Mouse (Mus musculus): ENCODE measurements at regions not wholly inside any gene's neighbourhood (a gene's known extent, or its start where the extent isn't known, plus 50 kb on each side); places are given as distances from the start of the nearest gene placed in this dataset.

GRCm38 (mm10) chr12:69101965-69102364, 57.0 kb downstream of the Rps29 start:
- Histone ChIP-seq H3K9me3 (ENCODE audit: control insufficient read depth, low read length) (no peaks in the 10 kb centered on the region), H3K36me3 (ENCODE audit: control insufficient read depth, insufficient read depth, low read length) (no peaks in the 10 kb centered on the region), H3K27ac (ENCODE audit: low read length) (no peak overlapping the region), H3K4me1 (ENCODE audit: control insufficient read depth, insufficient read depth, low read length) (no peaks in the 10 kb centered on the region), H3K9ac (ENCODE audit: low read depth, low read length) (no peak overlapping the region), H3K4me2 (ENCODE audit: low read depth, low read length) (no peak overlapping the region), H3K4me3 (ENCODE audit: low read length) (no peak overlapping the region), H3K27me3 (replicated peaks; ENCODE audit: control insufficient read depth, insufficient read depth, low read length) (no peaks in the 10 kb centered on the region)
- 70% methylated on average over 3 of the region's 3 CpGs for WGBS
- ATAC-seq: no peak

GRCm38 (mm10) chr12:69094856-69095255, 64.1 kb downstream of the Rps29 start:
- H3K9ac ChIP-seq (ENCODE audit: low read depth, low read length): no peak overlapping the region
- H3K36me3 ChIP-seq (ENCODE audit: control insufficient read depth, insufficient read depth, low read length): no peaks in the 10 kb centered on the region
- WGBS: 81% methylated on average over 8 of the region's 8 CpGs
- H3K9me3 ChIP-seq (ENCODE audit: control insufficient read depth, low read length): no peaks in the 10 kb centered on the region
- no peak overlapping the region for H3K4me2 ChIP-seq (ENCODE audit: low read depth, low read length)
- H3K27ac ChIP-seq (ENCODE audit: low read length): no peak overlapping the region
- ATAC-seq: no peak
- no peaks in the 10 kb centered on the region for H3K4me1 ChIP-seq (ENCODE audit: control insufficient read depth, insufficient read depth, low read length)
- no peak overlapping the region for H3K4me3 ChIP-seq (ENCODE audit: low read length)
- H3K27me3 ChIP-seq (replicated peaks; ENCODE audit: control insufficient read depth, insufficient read depth, low read length): no peaks in the 10 kb centered on the region

DNA sequence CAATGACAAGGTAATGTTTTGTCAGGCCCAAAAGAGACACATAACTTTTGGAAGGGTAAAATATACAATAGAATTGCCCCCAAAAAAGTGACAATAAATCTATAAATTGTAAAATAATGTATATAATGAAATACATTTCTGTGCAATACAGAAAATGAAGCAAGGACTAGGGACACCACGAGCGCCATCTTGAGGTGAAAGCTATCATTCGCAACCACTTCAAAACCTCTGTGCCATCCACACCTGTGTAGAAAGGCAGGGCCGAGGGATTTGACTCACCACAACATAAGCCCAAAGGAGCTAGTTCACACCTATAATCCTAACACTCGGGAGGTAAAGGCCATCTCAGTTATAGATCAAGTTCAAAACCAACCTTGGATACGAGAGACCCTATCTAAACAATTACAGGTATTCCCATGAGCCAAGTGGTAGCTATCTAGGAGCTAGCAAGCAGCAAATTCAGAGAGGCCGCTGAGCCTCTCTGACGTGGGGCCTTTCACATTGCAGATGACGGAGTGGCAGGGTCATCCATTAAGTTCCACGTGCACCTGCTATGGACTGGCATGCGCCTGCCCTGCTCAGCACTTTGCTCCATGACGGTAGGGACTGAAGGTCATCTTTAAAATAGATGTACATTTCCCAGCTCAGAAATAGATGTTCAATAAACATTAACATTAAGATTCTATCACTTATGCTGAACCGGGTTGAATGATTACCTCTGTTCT, 65.8 kb downstream of the Rps29 start:
- H3K4me3 ChIP-seq (ENCODE audit: low read length): no peak overlapping the region
- H3K36me3 ChIP-seq (ENCODE audit: control insufficient read depth, insufficient read depth, low read length): no peaks in the 10 kb centered on the region
- no peaks in the 10 kb centered on the region for H3K9me3 ChIP-seq (ENCODE audit: control insufficient read depth, low read length)
- 65% methylated on average over 13 of the region's 13 CpGs for WGBS
- no peak overlapping the region for H3K4me2 ChIP-seq (ENCODE audit: low read depth, low read length)
- no peak for ATAC-seq
- H3K27ac ChIP-seq (ENCODE audit: low read length): no peak overlapping the region
- H3K9ac ChIP-seq (ENCODE audit: low read depth, low read length): no peak overlapping the region
- H3K4me1 ChIP-seq (ENCODE audit: control insufficient read depth, insufficient read depth, low read length): no peaks in the 10 kb centered on the region
- H3K27me3 ChIP-seq (replicated peaks; ENCODE audit: control insufficient read depth, insufficient read depth, low read length): no peaks in the 10 kb centered on the region

DNA sequence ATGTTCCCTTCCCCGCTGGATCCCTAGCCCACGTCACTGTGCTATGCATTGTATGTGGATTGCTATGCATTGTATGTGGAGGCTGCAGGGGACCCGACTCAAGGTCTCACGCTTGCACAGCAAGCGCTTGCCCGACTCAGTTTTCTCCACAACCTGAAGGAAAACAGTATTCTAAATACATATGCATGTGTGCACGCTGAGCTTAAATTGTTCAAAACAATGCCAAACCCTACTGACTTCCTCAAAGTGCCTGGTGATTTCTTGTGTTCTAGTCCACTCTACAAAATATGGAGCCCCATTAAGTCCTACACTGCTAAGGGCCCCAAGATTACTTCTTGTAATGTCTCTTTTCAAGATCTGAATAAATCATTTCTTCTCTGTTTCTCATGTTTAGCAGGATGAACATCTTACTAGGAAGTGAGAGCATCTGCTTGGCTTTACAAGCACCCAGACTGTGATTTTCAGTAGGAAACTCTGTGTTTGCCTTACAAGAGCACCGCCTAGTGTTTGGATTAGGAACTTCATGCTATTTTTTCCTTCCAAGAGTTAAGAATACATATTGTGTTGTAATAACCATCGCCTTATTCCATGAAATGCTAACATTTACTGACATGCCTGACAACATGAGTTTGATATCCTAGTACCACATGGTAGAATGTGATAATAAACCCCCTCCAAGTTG, 70.9 kb downstream of the Rps29 start:
- H3K27me3 ChIP-seq (replicated peaks; ENCODE audit: control insufficient read depth, insufficient read depth, low read length): no peaks in the 10 kb centered on the region
- H3K4me2 ChIP-seq (ENCODE audit: low read depth, low read length): no peak overlapping the region
- WGBS: 66% methylated on average over 9 of the region's 9 CpGs
- H3K9ac ChIP-seq (ENCODE audit: low read depth, low read length): no peak overlapping the region
- no peaks in the 10 kb centered on the region for H3K36me3 ChIP-seq (ENCODE audit: control insufficient read depth, insufficient read depth, low read length)
- no peak; the same call in 1 of the 2 replicates for ATAC-seq
- H3K9me3 ChIP-seq (ENCODE audit: control insufficient read depth, low read length): no peaks in the 10 kb centered on the region
- no peak overlapping the region for H3K4me3 ChIP-seq (ENCODE audit: low read length)
- H3K27ac ChIP-seq (ENCODE audit: low read length): no peak overlapping the region
- 0 out of 2 replicates have a peak, but pooled peaks cover 3% of the 10 kb centered on the region for H3K4me1 ChIP-seq (ENCODE audit: control insufficient read depth, insufficient read depth, low read length)

- Histone ChIP-seq H3K9me3 (ENCODE audit: control insufficient read depth, low read length) (no peaks in the 10 kb centered on the region), H3K36me3 (ENCODE audit: control insufficient read depth, insufficient read depth, low read length) (no peaks in the 10 kb centered on the region), H3K4me2 (ENCODE audit: low read depth, low read length) (0 out of 2 replicates have a peak overlapping the region, but pooled peaks have one; percentile 14), H3K27me3 (replicated peaks; ENCODE audit: control insufficient read depth, insufficient read depth, low read length) (no peaks in the 10 kb centered on the region), H3K4me3 (ENCODE audit: low read length) (no peak overlapping the region), H3K9ac (ENCODE audit: low read depth, low read length) (no peak overlapping the region), H3K4me1 (ENCODE audit: control insufficient read depth, insufficient read depth, low read length) (0 out of 2 replicates have a peak, but pooled peaks cover 3% of the 10 kb centered on the region), H3K27ac (ENCODE audit: low read length) (no peak overlapping the region)
- WGBS: 39% methylated on average over 19 of the region's 19 CpGs
- ATAC-seq: no peak
Measured at GRCm38 (mm10) chr12:69085522-69086179, 73.3 kb downstream of the Rps29 start.

DNA sequence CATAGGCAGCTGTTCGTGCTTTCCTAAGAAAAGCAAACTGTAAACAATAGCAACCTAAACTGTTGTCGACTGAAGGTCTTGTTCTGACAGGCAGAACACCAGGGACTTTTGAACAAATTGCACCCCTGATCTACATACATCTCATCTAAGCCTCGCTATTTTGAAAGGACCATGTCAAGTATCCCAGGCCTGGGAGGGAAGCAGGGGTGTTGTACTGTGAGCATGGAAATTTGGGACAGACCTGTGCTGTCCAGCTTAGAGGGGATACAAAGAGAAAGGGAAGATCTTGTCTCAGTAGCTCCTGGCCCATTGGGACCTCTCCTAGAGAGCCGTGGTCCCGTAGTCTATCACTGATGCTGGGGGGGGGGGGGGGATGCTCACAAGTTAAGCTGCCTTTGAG, 74.3 kb downstream of the Rps29 start:
- no peak overlapping the region for H3K4me3 ChIP-seq (ENCODE audit: low read length)
- no peaks in the 10 kb centered on the region for H3K27me3 ChIP-seq (replicated peaks; ENCODE audit: control insufficient read depth, insufficient read depth, low read length)
- H3K9me3 ChIP-seq (ENCODE audit: control insufficient read depth, low read length): no peaks in the 10 kb centered on the region
- H3K36me3 ChIP-seq (ENCODE audit: control insufficient read depth, insufficient read depth, low read length): no peaks in the 10 kb centered on the region
- H3K27ac ChIP-seq (ENCODE audit: low read length): no peak overlapping the region
- WGBS: 68% methylated on average over 5 of the region's 5 CpGs
- no peak for ATAC-seq
- no peak overlapping the region for H3K9ac ChIP-seq (ENCODE audit: low read depth, low read length)
- H3K4me2 ChIP-seq (ENCODE audit: low read depth, low read length): no peak overlapping the region
- 0 out of 2 replicates have a peak, but pooled peaks cover 3% of the 10 kb centered on the region for H3K4me1 ChIP-seq (ENCODE audit: control insufficient read depth, insufficient read depth, low read length)

- Histone ChIP-seq H3K27me3 (replicated peaks; ENCODE audit: control insufficient read depth, insufficient read depth, low read length) (no peaks in the 10 kb centered on the region), H3K4me1 (ENCODE audit: control insufficient read depth, insufficient read depth, low read length) (0 out of 2 replicates have a peak, but pooled peaks cover 3% of the 10 kb centered on the region), H3K4me2 (ENCODE audit: low read depth, low read length) (no peak overlapping the region), H3K4me3 (ENCODE audit: low read length) (no peak overlapping the region), H3K9ac (ENCODE audit: low read depth, low read length) (no peak overlapping the region), H3K36me3 (ENCODE audit: control insufficient read depth, insufficient read depth, low read length) (no peaks in the 10 kb centered on the region), H3K27ac (ENCODE audit: low read length) (no peak overlapping the region), H3K9me3 (ENCODE audit: control insufficient read depth, low read length) (no peaks in the 10 kb centered on the region)
- 39% methylated on average over 6 of the region's 6 CpGs for WGBS
- ATAC-seq: no peak
Measured at GRCm38 (mm10) chr12:69082051-69082450, 76.9 kb downstream of the Rps29 start.

DNA sequence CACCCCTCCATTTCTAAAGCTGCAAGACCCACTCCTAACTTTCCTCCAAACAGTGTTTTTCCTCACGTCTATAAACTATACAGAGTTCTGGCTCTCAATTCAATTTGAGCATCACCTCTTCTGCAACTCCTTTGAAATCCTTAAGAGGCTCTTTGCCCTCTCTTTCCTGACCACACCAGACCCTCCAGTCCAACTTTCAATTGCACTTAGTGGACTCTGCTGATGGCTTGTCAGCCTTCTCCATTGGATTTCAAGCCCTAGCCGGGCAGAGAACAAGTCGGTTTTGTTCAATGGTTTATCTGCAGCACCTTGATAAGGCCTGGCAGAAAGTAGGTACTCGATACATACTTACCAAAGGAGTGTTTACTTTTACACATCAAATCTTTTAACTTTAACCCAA, 119.4 kb downstream of the Rps29 start:
- Histone ChIP-seq H3K9me3 (ENCODE audit: control insufficient read depth, low read length) (no peaks in the 10 kb centered on the region), H3K4me3 (ENCODE audit: low read length) (no peak overlapping the region), H3K27me3 (replicated peaks; ENCODE audit: control insufficient read depth, insufficient read depth, low read length) (no peaks in the 10 kb centered on the region), H3K4me1 (ENCODE audit: control insufficient read depth, insufficient read depth, low read length) (no peaks in the 10 kb centered on the region), H3K4me2 (ENCODE audit: low read depth, low read length) (no peak overlapping the region), H3K27ac (ENCODE audit: low read length) (no peak overlapping the region), H3K9ac (ENCODE audit: low read depth, low read length) (no peak overlapping the region), H3K36me3 (ENCODE audit: control insufficient read depth, insufficient read depth, low read length) (no peaks in the 10 kb centered on the region)
- 62% methylated on average over 4 of the region's 4 CpGs for whole genome bisulfite sequencing
- ATAC-seq: no peak

DNA sequence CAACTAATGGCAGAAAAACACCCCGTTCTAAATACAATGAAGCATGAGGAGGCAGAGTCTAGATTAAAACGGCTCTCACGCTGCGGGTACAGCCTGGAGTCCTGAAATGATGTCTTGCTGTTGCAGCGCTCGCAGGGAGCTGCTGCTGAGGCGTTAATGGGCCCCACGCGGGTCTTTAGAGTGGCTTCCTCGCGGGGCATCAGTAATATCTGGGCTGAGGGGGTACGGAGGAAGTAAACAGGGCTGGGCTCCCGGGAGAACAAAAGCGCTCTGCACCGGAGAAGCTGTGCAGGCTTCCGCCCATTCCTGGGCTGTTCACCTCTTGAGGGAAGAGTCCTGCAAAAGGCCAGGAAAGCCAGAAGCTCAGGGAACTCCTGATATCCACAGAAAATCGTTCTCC, 135.4 kb downstream of the Rps29 start:
- Histone ChIP-seq H3K36me3 (ENCODE audit: control insufficient read depth, insufficient read depth, low read length) (no peaks in the 10 kb centered on the region), H3K4me3 (ENCODE audit: low read length) (no peak overlapping the region), H3K27me3 (replicated peaks; ENCODE audit: control insufficient read depth, insufficient read depth, low read length) (no peaks in the 10 kb centered on the region), H3K9ac (ENCODE audit: low read depth, low read length) (no peak overlapping the region), H3K9me3 (ENCODE audit: control insufficient read depth, low read length) (no peaks in the 10 kb centered on the region), H3K4me1 (ENCODE audit: control insufficient read depth, insufficient read depth, low read length) (no peaks in the 10 kb centered on the region), H3K27ac (ENCODE audit: low read length) (no peak overlapping the region), H3K4me2 (ENCODE audit: low read depth, low read length) (peak overlapping the region; percentile 27; the same call in 1 of the 2 replicates)
- no peak for ATAC-seq
- WGBS: 47% methylated on average over 17 of the region's 17 CpGs

Measured in intestine, embryonic 16.5 days (tissue).